Mouse (Mus musculus): ENCODE results near the gene Fbxw22. TPM values are rescaled to one million over a fixed set of nuclear protein-coding genes. Genes with fewer than 3 reads are reported as not detected.
"Not testable (repeated sequence)": the region's sequence is repeated elsewhere in the genome, so short reads cannot be mapped to it uniquely, and the experiment has no call there.

Fbxw22 gene
- 2.6 and 4.6 TPM in 2 replicates for polyA plus RNA-seq (2012; rRNA removed)

- DNase-seq (ENCODE audit: low spot score): not testable (repeated sequence)
Observed at GRCm38 (mm10) chr9:109404196-109404595, at the start of gene Fbxw22. Gene Fbxw22, minus strand, starts transcription at chr9:109404296.

DNA sequence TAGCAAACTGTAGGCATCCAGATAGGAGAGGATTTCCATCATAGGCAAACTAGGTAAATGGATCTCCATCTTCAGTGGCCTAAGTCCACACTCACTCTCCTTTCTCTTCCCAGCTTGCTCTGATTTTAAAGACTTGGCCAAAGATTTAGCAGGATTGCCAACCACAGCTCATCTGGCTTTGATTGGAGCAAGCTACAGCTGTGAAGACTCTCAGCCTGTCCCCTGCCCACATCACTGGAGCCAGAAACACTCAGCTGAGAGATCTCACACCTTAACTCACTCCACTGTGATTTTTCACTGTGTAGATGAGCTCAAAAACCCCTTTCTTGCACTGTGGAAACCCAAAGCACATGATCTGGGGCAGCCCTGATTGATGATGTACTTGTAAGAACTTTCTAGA, 44.9 kb upstream of the Fbxw22 start, which contains the start of gene Fbxw16:
Gene Fbxw16 (minus strand): TSS at position 101 of the 400 bp plus-strand sequence.
- DNase-seq (ENCODE audit: low spot score): no peak

DNA sequence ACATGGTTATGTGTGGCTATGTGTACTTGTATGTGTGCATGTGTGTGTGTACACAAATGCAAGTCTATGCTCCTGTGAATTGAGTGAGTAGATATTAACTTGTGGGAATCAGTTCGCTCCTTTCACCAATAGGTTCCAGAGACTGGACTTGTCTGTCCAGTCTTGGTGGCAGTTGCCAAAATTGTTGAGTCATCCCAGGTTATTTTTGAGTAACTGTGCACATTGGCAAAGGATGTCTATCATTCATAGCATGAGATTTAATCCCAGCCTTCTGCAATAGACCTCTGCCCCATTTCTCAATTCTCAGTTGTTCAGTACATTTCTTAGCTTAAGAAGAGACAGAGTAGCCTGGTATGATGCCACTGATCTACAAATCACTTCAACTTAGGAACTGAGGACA, 28.9 kb upstream of the Fbxw22 start:
- no peak for DNase-seq (ENCODE audit: low spot score)

DNA sequence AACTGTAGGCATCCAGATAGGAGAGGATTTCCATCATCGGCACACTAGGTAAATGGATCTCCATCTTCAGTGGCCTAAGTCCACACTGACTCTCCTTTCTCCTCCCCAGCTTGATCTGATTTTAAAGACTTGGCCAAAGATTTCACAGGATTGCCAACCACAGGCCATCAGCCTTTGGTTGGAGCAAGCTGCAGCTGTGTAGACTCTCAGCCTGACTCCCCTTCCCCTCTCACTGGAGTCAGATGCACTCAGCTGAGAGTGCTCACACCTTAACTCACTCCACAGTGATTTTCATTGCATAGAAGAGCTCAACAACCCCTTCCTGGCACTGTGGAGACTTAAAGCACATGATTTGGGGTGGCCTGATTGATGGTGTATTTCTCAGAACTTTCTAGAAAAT, 64.5 kb downstream of the Fbxw22 start, which contains the start of gene Fbxw28:
Gene Fbxw28 (minus strand): TSS at position 101 of the 400 bp plus-strand sequence.
- not testable (repeated sequence) for DNase-seq (ENCODE audit: low spot score)

Other genes with a start within 250 kb of the Fbxw22 start
- gene Fbxw21, start 242.3 kb downstream of the Fbxw22 start, polyA plus RNA-seq (2012; rRNA removed): not detected in 2 replicates
- not detected in 2 replicates for gene Fbxw13, start 208.3 kb downstream of the Fbxw22 start, polyA plus RNA-seq (2012; rRNA removed)
- 0.06 TPM in 1 of 2 replicates, not detected in the other for gene Fbxw20, start 169.5 kb downstream of the Fbxw22 start, polyA plus RNA-seq (2012; rRNA removed)
- 0.07 and 0.09 TPM in 2 replicates for gene Fbxw14, start 116.6 kb downstream of the Fbxw22 start, polyA plus RNA-seq (2012; rRNA removed)
- gene Fbxw28, start 64.6 kb downstream of the Fbxw22 start, polyA plus RNA-seq (2012; rRNA removed): 0.08 TPM in 1 of 2 replicates, not detected in the other
- 0.03 and 0.19 TPM in 2 replicates for gene Fbxw16, start 44.8 kb upstream of the Fbxw22 start, polyA plus RNA-seq (2012; rRNA removed)
- 0.15 and 0.26 TPM in 2 replicates for gene Fbxw19, start 91.6 kb upstream of the Fbxw22 start, polyA plus RNA-seq (2012; rRNA removed)
- gene Fbxw15, start 164.0 kb upstream of the Fbxw22 start, polyA plus RNA-seq (2012; rRNA removed): 1.0 and 1.9 TPM in 2 replicates
- 0.21 and 0.34 TPM in 2 replicates for gene Fbxw24, start 221.8 kb upstream of the Fbxw22 start, polyA plus RNA-seq (2012; rRNA removed)

Data from urinary bladder, adult 2 months (tissue).